Mouse (Mus musculus) kidney, postnatal 36 days (tissue): Measurements from ENCODE around the gene Taok2.
A peak's percentile ranks its signal among the peaks of the same experiment; 100 is the strongest.
"Not testable (repeated sequence)": the region's sequence is repeated elsewhere in the genome, so short reads cannot be mapped to it uniquely, and the experiment has no call there.

Experiments used
- DNase-seq, 2 experiments: peaks; one replicate each; pipeline ENCODE4 v3.0.0; 2021 to 2022; ENCODE audit warnings: mixed read lengths in 2 of 2

Gene Taok2

GRCm38 (mm10) chr7:126884286-126885164, at the start of gene Taok2:
Taok2 (minus strand) TSS chr7:126884703.
- peak; percentile 99 for DNase-seq

GRCm38 (mm10) chr7:126932652-126933051, 48.1 kb upstream of the Taok2 start:
- DNase-seq = no peak

DNA sequence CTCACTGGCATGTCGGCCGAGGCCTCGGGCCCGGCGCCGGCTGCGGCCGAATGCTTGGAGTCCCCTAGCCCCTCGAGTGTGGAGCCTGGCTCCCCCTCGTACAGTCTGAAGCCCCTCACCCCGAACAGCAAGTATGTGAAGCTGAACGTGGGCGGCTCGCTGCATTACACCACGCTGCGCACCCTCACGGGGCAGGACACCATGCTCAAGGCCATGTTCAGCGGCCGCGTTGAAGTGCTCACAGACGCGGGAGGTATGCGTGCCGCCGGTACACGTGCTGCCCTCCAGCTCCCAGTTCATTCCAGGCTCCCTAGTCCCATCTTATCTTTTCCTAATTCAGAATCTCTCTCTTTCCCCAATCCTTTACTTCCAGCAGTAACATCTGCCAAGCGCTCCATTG, 44.5 kb upstream of the Taok2 start:
- DNase-seq = peak in 1 of 2 experiments; percentile 40

GRCm38 (mm10) chr7:126928384-126929037, 44.0 kb upstream of the Taok2 start, which contains the start of gene Kctd13:
Kctd13 (plus strand) TSS chr7:126928879.
- peak; percentile 94 to 97 for DNase-seq

DNA sequence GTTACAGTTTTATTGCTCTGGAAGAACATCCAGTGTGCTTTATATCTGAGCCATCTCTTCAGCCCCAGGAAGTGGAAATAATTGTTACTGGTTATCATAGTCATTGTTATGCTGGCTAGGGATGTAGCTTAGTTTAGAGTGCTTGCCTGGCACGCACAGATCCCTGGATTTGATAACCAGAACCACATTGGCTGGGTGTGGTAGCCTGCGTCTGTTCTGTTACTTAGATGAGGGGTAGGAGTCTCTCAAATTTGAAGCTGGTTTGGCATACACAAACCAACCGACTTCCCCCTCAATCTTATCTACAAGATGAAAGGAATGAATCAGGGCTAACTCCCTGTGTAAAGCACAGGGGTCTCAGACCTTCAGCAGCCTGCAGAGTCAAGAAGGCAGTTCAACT, 41.8 kb upstream of the Taok2 start:
- no peak for DNase-seq

GRCm38 (mm10) chr7:126923999-126924398, 39.5 kb upstream of the Taok2 start:
- DNase-seq = no peak

GRCm38 (mm10) chr7:126922624-126923060, 38.1 kb upstream of the Taok2 start, which contains the start of gene Tmem219:
Tmem219 (minus strand) TSS chr7:126922917.
- DNase-seq = peak; percentile 91 to 94

DNA sequence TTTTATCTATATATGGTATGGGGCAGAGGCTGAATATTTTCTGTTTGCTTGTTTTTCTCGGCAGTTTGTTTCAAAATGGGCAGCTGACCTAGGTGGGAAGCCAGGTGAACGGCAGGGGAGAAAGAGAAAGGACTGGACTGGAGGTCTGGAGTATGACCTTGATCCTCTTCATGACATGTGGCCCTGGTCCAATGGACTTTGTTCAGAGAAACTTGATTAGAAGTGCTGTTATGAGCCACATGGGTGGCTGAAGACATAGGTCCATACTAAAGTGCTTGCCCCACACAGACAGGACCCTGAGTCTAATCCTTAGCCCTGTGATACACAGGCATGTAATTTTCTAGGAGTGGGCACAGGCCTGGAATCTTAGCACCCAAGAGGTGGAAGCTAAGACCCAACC, 37.1 kb upstream of the Taok2 start:
- DNase-seq = peak; percentile 71 to 74

GRCm38 (mm10) chr7:126919973-126920372, 35.5 kb upstream of the Taok2 start:
- DNase-seq = no peak

DNA sequence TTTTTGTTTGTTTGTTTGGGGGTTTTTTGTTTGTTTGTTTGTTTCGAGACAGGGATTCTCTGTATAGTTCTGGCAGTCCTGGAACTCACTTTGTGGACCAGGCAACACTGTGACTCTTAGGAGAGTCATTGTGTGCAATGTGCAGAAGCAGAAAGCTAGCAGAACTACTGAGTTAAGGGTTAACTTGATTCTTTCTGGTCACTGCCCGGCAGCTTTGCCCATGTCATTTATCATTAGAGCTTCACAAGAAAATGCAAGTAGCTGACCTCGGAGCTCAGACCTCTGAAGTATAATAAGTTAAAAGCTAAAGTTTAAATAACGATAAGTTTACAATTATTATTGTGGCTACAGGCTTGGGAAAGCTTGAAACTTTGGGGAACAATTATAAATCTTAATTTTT, 33.9 kb upstream of the Taok2 start:
- peak; percentile 35 to 49 for DNase-seq

DNA sequence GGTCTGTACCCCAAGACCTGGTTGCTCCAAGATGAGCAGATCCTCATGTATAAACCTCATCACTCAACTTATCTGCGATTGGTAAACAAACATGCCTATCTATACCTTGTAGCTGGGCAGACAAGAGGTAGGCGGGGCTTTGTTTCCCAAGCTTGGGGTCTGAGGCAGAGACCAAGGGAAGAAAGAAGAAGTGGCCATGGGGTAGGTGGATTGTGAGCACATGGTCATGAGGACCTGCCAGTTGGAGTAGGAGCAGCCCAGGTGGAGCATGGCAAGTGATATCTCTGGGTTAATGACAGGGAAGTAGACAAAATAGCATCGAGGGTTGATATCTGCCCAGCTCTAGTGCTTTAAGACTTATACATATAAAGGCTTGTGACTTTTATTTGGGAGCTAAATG, 30.3 kb upstream of the Taok2 start:
- no peak for DNase-seq

GRCm38 (mm10) chr7:126905590-126905989, 21.1 kb upstream of the Taok2 start:
- no peak for DNase-seq

GRCm38 (mm10) chr7:126899781-126900180, 15.3 kb upstream of the Taok2 start:
- not testable (repeated sequence) for DNase-seq

- DNase-seq = peak; percentile 97 to 100
Observed at GRCm38 (mm10) chr7:126898102-126898990, 13.8 kb upstream of the Taok2 start.

DNA sequence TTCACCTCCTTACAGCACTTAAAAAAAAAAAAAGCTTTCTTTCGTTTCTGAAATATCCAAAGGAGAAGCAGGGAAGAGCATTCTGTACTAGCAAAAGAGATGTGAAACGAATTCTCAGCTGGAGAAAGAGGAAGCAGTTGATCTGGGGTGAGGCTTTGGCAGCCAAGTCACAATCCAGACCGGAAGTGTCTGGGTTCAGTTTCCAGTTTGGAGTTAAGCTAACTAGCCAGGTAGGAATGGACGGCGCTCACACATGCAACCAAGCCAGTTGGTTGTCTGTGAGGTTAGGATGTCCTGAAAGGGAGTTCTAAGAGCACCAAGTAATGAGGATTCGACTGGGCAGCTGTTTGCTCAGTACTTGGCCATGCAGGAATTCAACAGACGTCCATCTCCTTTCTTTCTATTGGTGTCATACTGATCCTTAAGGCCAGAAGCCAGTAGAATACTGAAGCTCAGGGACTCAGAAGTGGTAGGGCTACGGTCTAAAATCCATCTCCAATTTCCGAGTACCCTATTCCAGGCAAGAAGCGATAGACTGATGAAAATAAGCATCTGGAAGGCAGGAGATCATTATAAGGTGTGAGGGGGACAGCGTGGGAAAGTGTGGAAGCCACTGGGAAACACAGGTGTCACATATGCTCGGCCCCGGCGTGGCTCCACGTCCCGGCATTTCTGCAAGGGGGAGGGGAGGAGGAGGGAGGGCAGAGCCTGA, 13.0 kb upstream of the Taok2 start:
- peak; percentile 34 to 41 for DNase-seq

- no peak for DNase-seq
Observed at GRCm38 (mm10) chr7:126896912-126897311, 12.4 kb upstream of the Taok2 start.

GRCm38 (mm10) chr7:126888852-126889251, 4.3 kb upstream of the Taok2 start:
- peak; percentile 51 to 58 for DNase-seq

DNA sequence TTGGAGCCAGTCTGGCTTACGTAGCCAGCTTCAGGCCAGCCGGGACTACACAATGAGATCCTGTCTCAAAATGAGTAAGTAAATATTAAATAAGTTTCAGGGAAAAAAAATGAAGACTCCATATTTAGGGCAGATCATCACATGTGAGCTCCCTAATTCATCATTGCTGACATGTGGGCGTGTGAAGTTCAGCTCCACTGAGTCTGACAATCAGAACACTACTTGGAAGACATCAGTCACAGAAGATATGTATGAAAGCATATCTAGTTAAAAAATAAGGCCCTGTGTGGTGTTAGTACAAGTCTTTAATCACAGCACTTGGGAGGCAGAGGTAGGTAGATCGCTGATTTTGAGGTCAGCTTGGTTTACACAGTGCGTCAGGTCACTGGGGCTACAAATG, 2.8 kb upstream of the Taok2 start:
- no peak for DNase-seq

DNA sequence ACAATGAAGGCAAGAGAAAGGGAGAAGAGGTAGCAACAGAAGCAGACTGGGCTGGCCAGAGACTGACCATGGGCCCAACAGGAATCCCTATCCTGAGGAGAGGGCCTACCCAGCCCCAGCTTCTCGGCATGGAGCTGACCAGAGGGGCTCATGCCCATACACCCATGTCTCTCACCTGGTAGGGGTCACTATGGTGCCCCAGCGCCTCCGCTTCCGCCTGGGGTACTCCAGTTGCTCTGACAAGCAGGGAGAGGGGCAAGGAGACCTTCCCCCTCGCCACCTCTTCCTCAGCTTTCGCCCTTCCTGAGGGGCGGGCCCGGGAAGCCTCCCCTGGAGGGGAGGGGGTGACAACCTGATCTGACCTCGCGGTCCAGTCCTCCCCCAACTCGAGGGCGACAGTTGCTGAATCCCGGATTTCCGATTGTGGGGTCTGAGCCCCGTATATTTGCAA, 747 bp downstream of the Taok2 start:
- peak in 1 of 2 experiments; percentile 36 for DNase-seq

GRCm38 (mm10) chr7:126881040-126881439, 3.5 kb downstream of the Taok2 start:
- peak; percentile 57 to 77 for DNase-seq

- DNase-seq = no peak
Observed at GRCm38 (mm10) chr7:126877239-126877638, 7.3 kb downstream of the Taok2 start.

- no peak for DNase-seq
Observed at GRCm38 (mm10) chr7:126870520-126870891, 14.0 kb downstream of the Taok2 start.
